Mouse (Mus musculus) heart, adult 18-20 months (tissue): ENCODE results near the gene Tspan5. TPM values are rescaled to one million over a fixed set of nuclear protein-coding genes. Genes with fewer than 3 reads are reported as not detected.

Experiments
- DNase-seq, 2 experiments: peaks; one replicate each; pipeline ENCODE4 v3.0.0; 2021 to 2022; ENCODE audit warnings: mixed read lengths in 1 of 2
- total RNA-seq, 2 experiments: library from RNA; stranded (reverse); gene quantifications; 2 replicates each; pipeline ENCODE4 v1.2.3; 2021

The Tspan5 gene
- total RNA-seq, 2 experiments from 2014 or later: 6.4 to 6.9 TPM

- no peak for DNase-seq
These were observed 139.2 kb downstream of the Tspan5 start for GRCm38 (mm10) chr3:138880999-138881724.

DNA sequence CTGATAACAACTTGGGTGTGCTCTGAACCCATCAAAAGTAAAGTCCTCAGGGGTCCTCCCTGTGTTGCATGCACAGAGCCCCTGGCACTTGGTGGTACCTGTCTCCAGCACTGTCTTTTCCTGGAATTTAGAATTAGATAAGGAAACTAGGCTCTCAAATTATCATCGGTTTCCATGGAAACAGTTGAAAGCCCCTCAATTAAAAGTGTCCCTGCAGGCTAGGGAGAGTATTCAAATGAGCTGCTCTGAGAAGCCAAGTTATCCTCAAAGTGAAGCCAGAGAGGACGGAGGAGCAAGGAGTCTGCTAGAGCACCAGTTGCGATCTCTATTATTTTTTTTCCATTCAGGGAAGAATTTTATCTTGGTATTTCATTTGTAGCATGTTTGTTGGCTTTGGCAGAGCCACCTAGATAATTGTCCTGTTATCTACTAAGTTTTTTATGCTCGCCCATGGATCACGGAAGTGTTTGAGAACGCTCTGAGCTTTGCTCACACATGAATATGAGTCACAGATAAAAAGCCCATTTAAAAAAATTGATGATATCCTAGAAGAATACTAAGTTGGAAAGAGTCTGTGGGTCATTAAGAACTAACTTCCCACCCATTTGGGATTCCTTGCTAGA, 139.8 kb downstream of the Tspan5 start:
- DNase-seq: peak; percentile 20 to 56

DNA sequence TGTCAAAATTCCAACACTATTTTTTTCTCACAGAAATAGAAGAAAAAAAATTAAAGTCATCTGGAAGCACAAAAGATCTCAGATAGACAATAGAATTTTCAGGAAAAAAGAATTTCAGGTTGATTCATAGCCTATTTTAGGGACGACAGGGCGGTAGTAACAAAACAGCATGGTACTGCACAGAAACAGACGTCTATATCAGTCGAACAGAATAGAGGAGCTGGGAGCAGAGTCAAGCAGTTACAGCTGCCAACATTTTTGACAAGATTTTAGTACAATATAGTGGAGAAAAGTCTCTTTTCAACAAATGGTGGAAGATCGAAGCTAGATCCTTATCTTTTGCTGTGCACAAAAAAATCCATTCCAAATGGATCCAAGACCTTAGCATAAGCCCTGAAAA, 144.1 kb downstream of the Tspan5 start:
- DNase-seq: no peak

GRCm38 (mm10) chr3:138889214-138889613, 147.2 kb downstream of the Tspan5 start:
- DNase-seq: peak in 1 of 2 experiments; percentile 24

GRCm38 (mm10) chr3:138889769-138890295, 147.8 kb downstream of the Tspan5 start:
- DNase-seq: no peak

- peak in 1 of 2 experiments; percentile 30 for DNase-seq
These were observed 151.5 kb downstream of the Tspan5 start for GRCm38 (mm10) chr3:138893520-138893919.

GRCm38 (mm10) chr3:138897500-138897899, 155.5 kb downstream of the Tspan5 start:
- no peak for DNase-seq

GRCm38 (mm10) chr3:138898055-138898454, 156.1 kb downstream of the Tspan5 start:
- DNase-seq: no peak

GRCm38 (mm10) chr3:138900571-138901141, 158.7 kb downstream of the Tspan5 start:
- no peak for DNase-seq

DNA sequence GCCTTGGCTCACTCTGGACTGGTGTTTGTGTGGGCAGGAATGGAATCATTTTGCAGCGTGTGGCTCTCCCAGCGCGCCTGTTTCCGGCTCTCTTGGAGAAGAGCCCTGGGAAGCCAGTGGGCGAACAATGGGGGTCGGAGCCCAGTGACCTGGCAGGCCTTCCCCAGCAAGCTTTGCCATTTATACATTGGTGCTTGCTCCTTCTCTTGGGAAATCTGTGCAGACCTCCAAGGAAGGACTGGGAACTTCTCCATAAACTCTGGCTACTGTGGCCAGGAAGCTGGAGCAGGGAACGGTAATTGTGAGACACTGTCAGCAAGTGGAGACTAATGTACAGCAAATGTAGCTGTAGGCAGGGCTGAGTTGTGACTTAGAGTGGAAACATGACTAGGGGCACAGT, 163.7 kb downstream of the Tspan5 start:
- DNase-seq: peak; percentile 52 to 61

GRCm38 (mm10) chr3:138906112-138906880, 164.3 kb downstream of the Tspan5 start:
- peak; percentile 68 to 84 for DNase-seq

- no peak for DNase-seq
These were observed 167.3 kb downstream of the Tspan5 start for GRCm38 (mm10) chr3:138909313-138909712.

- DNase-seq: no peak
These were observed 170.5 kb downstream of the Tspan5 start for GRCm38 (mm10) chr3:138912504-138912903.

DNA sequence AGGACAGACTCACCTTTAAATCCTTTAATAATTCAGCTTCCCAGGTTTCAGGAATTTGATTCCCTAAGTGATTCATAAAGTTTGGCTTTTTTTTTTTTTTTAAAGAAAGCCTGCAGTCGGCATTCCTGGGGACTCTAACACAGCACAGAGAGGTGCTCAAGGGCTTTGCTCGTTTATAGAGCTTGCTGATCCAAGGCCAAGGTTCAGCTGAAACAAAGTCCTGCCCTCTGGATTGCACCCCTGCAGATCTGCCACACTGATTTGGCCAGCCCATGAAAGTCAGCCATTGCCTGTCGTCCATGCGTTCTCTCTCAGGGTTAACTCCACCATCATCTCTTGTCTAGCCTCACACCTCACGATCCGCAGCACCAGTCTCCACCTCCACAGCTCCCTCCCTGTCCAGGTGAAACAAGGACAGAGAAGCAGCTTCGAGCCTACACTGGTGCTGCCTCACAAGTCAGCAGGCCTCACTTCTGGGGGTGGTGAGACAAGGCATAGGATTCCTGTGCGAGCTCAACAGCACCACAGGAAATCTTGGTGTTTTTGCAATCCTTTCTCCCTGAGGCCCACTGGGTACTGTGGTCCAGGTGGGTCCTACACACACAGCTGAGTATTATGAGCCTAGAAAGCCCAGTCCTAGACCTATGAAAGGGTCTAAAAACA, 172.8 kb downstream of the Tspan5 start:
- no peak for DNase-seq

- DNase-seq: no peak
These were observed 174.6 kb downstream of the Tspan5 start for GRCm38 (mm10) chr3:138916591-138916990.

DNA sequence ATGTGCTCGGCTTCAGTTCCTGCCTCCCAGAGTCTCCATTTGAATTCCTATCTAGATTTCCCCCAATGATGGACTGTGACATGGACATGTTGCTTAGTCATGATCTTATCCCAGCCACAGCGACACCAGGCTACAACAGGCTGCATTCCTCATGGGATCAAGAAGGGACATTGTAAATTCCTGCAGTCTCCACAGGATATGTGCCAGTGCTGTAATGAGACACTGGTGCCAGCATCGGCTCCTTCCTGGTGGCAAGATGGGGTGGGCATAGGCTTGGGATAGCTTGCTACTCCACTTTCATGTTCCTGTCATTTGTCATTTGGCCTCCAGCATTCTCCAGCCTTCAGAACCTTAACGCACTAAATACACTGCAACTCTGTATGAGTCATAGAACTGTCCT, 175.0 kb downstream of the Tspan5 start:
- DNase-seq: no peak

- DNase-seq: peak; percentile 30 to 58
These were observed 176.2 kb downstream of the Tspan5 start for GRCm38 (mm10) chr3:138918241-138918640.

DNA sequence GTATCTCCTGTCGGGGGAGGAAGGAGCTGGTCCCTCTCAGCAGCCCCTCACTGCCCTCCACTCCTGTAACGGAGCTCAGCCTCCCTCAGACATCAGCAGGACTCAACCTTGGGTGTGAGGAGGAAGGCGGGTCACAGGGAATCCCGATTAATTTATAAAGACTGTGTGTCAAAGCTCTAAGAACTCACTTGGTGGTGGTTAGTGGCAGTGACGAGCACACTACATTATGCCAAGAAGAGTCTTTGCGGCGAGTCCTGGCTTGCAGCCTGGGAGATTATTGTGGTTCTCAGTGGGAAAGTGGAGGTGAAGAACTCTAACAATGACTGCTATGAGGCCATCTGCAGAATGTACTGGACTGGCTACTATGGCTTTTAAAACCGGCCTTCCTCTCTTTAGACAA, 184.2 kb downstream of the Tspan5 start:
- DNase-seq: no peak

GRCm38 (mm10) chr3:138927437-138927836, 185.4 kb downstream of the Tspan5 start:
- DNase-seq: no peak

- no peak for DNase-seq
These were observed 194.8 kb downstream of the Tspan5 start for GRCm38 (mm10) chr3:138936780-138937179.

GRCm38 (mm10) chr3:138937241-138937640, 195.2 kb downstream of the Tspan5 start:
- DNase-seq: no peak

DNA sequence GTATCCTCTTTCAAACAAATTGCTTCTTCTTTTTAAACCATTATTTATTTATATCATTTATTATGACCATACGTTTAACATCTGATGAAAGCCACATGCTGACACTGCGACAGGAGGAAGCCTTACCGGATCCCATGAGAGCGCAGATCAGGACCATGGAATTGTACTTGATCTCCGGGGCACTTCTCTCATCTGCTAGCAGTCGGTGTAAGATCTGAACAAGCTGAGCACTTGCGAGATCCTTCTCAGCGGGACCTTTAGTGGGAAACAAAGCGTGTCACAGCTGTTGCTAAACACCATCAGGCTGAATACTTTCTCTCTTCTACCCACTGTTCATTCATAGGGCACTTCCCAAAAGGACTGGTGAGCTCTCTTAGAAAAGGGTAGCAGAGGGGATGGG, 199.6 kb downstream of the Tspan5 start:
- DNase-seq: no peak
